In genomic region chr10:81329194-81329975, GRCm38 (mm10) we compare ENCODE assay signal across 8 mouse cellular contexts. TPM values are rescaled to one million over a fixed set of nuclear protein-coding genes. Genes with fewer than 3 reads are reported as not detected.
A peak's percentile ranks its signal among the peaks of the same experiment; 100 is the strongest.
DNase-seq lines count a peak whose midpoint lies in the region; ATAC-seq and TF ChIP-seq lines count a peak whose summit lies in the region.

No protein-coding gene starts in this region.

- H3K9me3 ChIP-seq in E14TG2a.4 (ENCODE audit: low read length), result no peaks in the 10 kb centered on the region
- H3K9me3 ChIP-seq in liver, embryonic 14.5 days (ENCODE audit: control insufficient read depth, low read length), result no peaks in the 10 kb centered on the region

- peak overlapping the region; percentile 32 for H3K4me3 ChIP-seq in E14TG2a.4 (replicated peaks; ENCODE audit: low read length)
- H3K4me3 ChIP-seq in liver, embryonic 14.5 days (ENCODE audit: insufficient read depth in 1 of 2, low read depth in 2 of 2, low read length in 2 of 2), result no peak overlapping the region

- intact Hi-C loops in heart, postnatal 25 days (cut with DNase I), result loop anchor here (2.0 kb wide), 1 partner anchor 75 kb away; no protein-coding TSS in a partner anchor
- intact Hi-C loops in heart, postnatal 36 days (cut with DNase I), result no loop called here
- intact Hi-C loops in left cerebral cortex, postnatal 4 days (cut with DNase I), result no loop called here

- ATAC-seq in liver, embryonic 14.5 days (ENCODE audit: insufficient read depth), result no peak

- H3K4me2 ChIP-seq in liver, embryonic 14.5 days (ENCODE audit: low read depth), result peak overlapping the region; percentile 18; the same call in 1 of the 2 replicates

- DNase-seq in heart, adult 11 months, result peak; percentile 96
- no peak for DNase-seq in heart, postnatal 25 days (ENCODE audit: low spot score)
- peak; percentile 13 to 37 for DNase-seq in heart, postnatal 36 days
- no peak for DNase-seq in liver, embryonic 14.5 days (ENCODE audit: low read depth in 3 of 3, low spot score in 3 of 3)
- DNase-seq in thymus, postnatal 10 days (ENCODE audit: low spot score in 2 of 2), result peak; percentile 86 to 90
- no peak for DNase-seq in frontal cortex, postnatal 36 days (ENCODE audit: low spot score in 2 of 2)
- no peak for DNase-seq in left cerebral cortex, postnatal 4 days

- H3K27ac ChIP-seq in liver, embryonic 14.5 days, result no peak overlapping the region

- peaks cover 37% of the 10 kb centered on the region for H3K36me3 ChIP-seq in E14TG2a.4 (ENCODE audit: insufficient read depth, low read length)
- H3K36me3 ChIP-seq in liver, embryonic 14.5 days (replicated peaks; ENCODE audit: control insufficient read depth, insufficient read depth, low read depth), result peaks cover 29% of the 10 kb centered on the region

- peaks cover 79% of the 10 kb centered on the region for H3K4me1 ChIP-seq in E14TG2a.4 (replicated peaks; ENCODE audit: low read depth, low read length)
- H3K4me1 ChIP-seq in liver, embryonic 14.5 days (replicated peaks; ENCODE audit: control insufficient read depth in 2 of 2, insufficient read depth in 2 of 2, low read length in 1 of 2), result peaks cover 0 to 5% of the 10 kb centered on the region in 2 experiments; a peak in 2 of 4 replicates

- no peak for TF ChIP-seq CTCF in E14TG2a.4 (conservative IDR thresholded peaks at IDR 0.05; ENCODE audit: low read length)
- no peak for TF ChIP-seq CTCF in liver, embryonic 14.5 days (IDR thresholded peaks at IDR 0.05; ENCODE audit: low read depth)

- TF ChIP-seq EP300 in liver, embryonic 14.5 days (IDR thresholded peaks at IDR 0.05; ENCODE audit: low read depth), result no peak

- 59% methylated on average over 10 of the region's 10 CpGs for WGBS in liver, embryonic 14.5 days (ENCODE audit: insufficient replicate concordance)

- H3K9ac ChIP-seq in liver, embryonic 14.5 days (replicated peaks), result no peak overlapping the region

- peaks cover 35% of the 10 kb centered on the region for H3K27me3 ChIP-seq in E14TG2a.4 (ENCODE audit: insufficient read depth, low read length)
- H3K27me3 ChIP-seq in liver, embryonic 14.5 days (ENCODE audit: control insufficient read depth, insufficient read depth, low read length), result no peaks in the 10 kb centered on the region; the same call in 1 of the 2 replicates

RNA-seq across cellular contexts. Expression of gene Tbxa2r, which starts 0.9 kb away (rescaled TPM):
- total RNA-seq in heart, postnatal 25 days (2021), result 1 to 10 TPM; 4.8 to 5.7 TPM
- total RNA-seq in heart, postnatal 36 days (2021), result 1 to 10 TPM; 5.0 to 5.4 TPM
- polyA plus RNA-seq in liver, embryonic 14.5 days (2012; rRNA removed), result 2.4 and 3.1 TPM in 2 replicates
- polyA plus RNA-seq in liver, embryonic 14.5 days (2014; fragmentation: Nextera tagmentation; extraction: Ambion mirVana), result 1.9 and 3.3 TPM in 2 replicates
- total RNA-seq in left cerebral cortex, postnatal 4 days (2021), result 1 to 10 TPM; 1.6 to 2.0 TPM

RNA-seq across cellular contexts. Expression of gene Cactin, which starts 8.5 kb away (rescaled TPM):
- 10 to 100 TPM; 13.5 to 16.6 TPM for total RNA-seq in heart, postnatal 25 days (2021)
- total RNA-seq in heart, postnatal 36 days (2021), result 10 to 100 TPM; 13.2 to 17.4 TPM
- 20.8 and 24.3 TPM in 2 replicates for polyA plus RNA-seq in liver, embryonic 14.5 days (2012; rRNA removed)
- polyA plus RNA-seq in liver, embryonic 14.5 days (2014; fragmentation: Nextera tagmentation; extraction: Ambion mirVana), result 12.1 and 16.6 TPM in 2 replicates
- total RNA-seq in left cerebral cortex, postnatal 4 days (2021), result 10 to 100 TPM; 26.5 to 26.9 TPM

RNA-seq across cellular contexts. Expression of gene Gipc3, which starts 13.7 kb away (rescaled TPM):
- total RNA-seq in heart, postnatal 25 days (2021), result 1 to 10 TPM; 4.8 to 5.4 TPM
- 1 to 10 TPM; 5.9 TPM for total RNA-seq in heart, postnatal 36 days (2021)
- 0.01 TPM in 2 replicates for polyA plus RNA-seq in liver, embryonic 14.5 days (2012; rRNA removed)
- polyA plus RNA-seq in liver, embryonic 14.5 days (2014; fragmentation: Nextera tagmentation; extraction: Ambion mirVana), result not detected in 2 replicates
- total RNA-seq in left cerebral cortex, postnatal 4 days (2021), result under 1 TPM; 0.12 to 0.28 TPM

RNA-seq across cellular contexts. Expression of gene Hmg20b, which starts 20.9 kb away (rescaled TPM):
- 10 to 100 TPM; 68.7 to 70.2 TPM for total RNA-seq in heart, postnatal 25 days (2021)
- total RNA-seq in heart, postnatal 36 days (2021), result 10 to 100 TPM; 60.4 to 67.1 TPM
- 20.6 and 24.9 TPM in 2 replicates for polyA plus RNA-seq in liver, embryonic 14.5 days (2012; rRNA removed)
- 20.3 and 23.7 TPM in 2 replicates for polyA plus RNA-seq in liver, embryonic 14.5 days (2014; fragmentation: Nextera tagmentation; extraction: Ambion mirVana)
- 10 to 100 TPM; 23.5 to 26.8 TPM for total RNA-seq in left cerebral cortex, postnatal 4 days (2021)

RNA-seq across cellular contexts. Expression of gene Mfsd12, which starts 27.9 kb away (rescaled TPM):
- 10 to 100 TPM; 12.5 to 13.7 TPM for total RNA-seq in heart, postnatal 25 days (2021)
- 10 to 100 TPM; 11.7 to 12.5 TPM for total RNA-seq in heart, postnatal 36 days (2021)
- polyA plus RNA-seq in liver, embryonic 14.5 days (2012; rRNA removed), result 8.4 and 9.3 TPM in 2 replicates
- polyA plus RNA-seq in liver, embryonic 14.5 days (2014; fragmentation: Nextera tagmentation; extraction: Ambion mirVana), result 6.1 and 8.3 TPM in 2 replicates
- total RNA-seq in left cerebral cortex, postnatal 4 days (2021), result 10 to 100 TPM; 29.6 to 29.7 TPM

Comparison
In these comparisons a context has a peak if more than half of its experiments do, and no peak if none do; other contexts are left out.
1. DNase-seq: peak in heart, adult 11 months (single experiment), heart, postnatal 36 days (2 of 2) and thymus, postnatal 10 days (2 of 2); none in heart, postnatal 25 days (single experiment), liver, embryonic 14.5 days (0 of 3), frontal cortex, postnatal 36 days (0 of 2) and left cerebral cortex, postnatal 4 days (single experiment).
2. RNA of gene Gipc3, which starts 13.7 kb away (total RNA-seq): 5.9 TPM in heart, postnatal 36 days and 4.8 to 5.4 TPM in heart, postnatal 25 days; 0.12 to 0.28 TPM in left cerebral cortex, postnatal 4 days; every median in the first group is over 4 times any median in the second.